Mouse (Mus musculus): ENCODE results near the gene Ergic3. TPM values are rescaled to one million over a fixed set of nuclear protein-coding genes. Genes with fewer than 3 reads are reported as not detected.

Gene Ergic3
- 69.8 and 77.6 TPM in 2 replicates for polyA plus RNA-seq (2012; rRNA removed)

DNA sequence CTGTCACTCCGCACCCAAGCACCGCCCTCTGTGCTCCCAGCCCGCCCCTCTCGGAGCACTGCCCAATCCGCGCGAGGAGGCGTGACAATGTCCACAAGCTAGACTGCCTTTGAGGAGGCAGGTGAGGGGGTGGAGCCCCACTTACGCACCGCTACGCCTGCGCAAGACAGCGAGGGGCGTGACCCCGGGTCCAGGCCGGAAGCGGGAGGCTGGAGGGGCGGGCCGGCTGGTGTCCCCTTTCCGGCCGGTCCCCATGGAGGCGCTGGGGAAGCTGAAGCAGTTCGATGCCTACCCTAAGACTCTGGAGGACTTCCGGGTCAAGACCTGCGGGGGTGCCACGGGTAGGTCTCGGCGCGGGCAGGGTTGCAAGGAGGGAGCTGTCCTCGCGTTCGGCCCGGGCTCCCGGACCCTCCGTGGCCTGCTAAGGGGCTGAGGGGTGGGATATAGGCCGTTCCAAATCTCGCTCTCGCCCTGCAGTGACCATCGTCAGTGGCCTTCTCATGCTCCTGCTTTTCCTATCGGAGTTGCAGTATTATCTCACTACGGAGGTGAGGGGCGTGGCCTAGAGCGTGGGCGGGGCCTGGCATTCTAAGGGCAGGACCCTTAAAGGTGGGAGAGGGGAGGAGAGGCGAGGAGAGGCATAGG, at the start of gene Ergic3, which contains the start of gene 6430550D23Rik:
Gene Ergic3, plus strand, starts transcription at position 158 of the 645 bp plus-strand sequence.
Gene 6430550D23Rik, minus strand, starts transcription at position 90 of the 645 bp plus-strand sequence.

DNA sequence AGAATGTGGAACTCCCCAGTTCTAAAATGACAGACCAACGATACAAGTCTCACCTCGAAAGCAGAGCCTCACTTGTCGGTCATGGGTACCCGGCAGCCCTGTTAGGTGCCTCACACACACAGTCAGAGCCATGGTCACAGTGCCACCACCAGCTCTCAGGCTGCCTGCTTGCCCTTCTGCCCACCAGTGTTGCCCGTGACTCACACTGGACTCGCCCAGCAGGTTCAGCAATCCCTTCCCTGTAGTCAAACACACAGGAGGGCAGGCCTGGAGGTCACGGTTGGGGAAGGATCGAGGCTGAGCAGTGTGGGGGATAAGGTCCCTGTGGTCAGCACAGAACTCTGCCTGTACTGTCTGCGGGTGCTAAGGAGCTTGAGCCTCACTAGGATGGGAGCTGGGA, 45.0 kb downstream of the Ergic3 start, which contains the start of gene Fer1l4:
Gene Fer1l4, minus strand, starts transcription at position 132 of the 400 bp plus-strand sequence.

DNA sequence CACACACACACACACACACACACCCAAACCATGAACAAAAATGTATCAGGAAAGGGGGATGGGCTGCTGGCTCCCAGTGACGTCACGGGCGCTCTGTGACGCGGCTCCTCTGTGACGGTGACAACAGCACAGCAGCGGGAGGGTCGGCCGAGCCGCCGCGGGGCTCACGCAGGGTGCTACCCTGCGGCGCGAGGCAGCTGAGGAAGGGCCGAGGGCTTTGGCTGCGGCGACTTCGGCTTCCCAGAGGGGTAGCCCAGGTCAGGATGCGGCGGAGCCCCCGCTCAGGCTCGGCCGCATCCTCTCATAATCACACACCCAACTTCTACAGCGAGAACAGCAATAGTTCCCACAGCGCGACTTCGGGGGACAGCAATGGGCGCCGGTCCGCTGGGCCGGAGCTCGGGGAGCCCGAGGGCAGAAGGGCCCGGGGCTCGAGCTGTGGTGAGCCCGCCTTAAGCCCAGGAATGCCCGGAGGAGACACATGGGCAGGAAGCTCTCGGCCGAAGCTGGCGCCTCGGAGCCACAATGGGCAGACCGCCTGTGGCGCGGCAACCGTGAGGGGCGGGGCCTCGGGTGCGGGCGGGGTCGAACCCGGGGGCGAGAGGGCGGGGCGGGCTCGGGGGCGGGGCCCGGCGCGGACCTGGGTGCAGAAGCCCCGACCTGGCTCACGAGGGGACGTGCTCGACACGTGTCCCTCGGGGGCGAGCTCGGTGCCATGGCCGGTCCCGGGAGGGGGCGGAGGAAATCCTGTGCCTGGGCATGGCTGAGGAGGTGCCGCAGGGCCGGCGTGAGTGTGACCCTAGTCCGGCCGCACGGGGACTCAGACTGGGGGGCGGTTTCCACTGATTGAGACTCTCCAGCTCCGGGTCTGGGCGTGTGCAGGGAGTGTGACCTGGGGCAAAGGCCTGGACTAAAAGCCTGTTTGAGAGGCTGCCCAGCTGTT, 57.5 kb downstream of the Ergic3 start, which contains the start of gene Spag4:
Gene Spag4, plus strand, starts transcription at position 77 of the 943 bp plus-strand sequence.

Other genes starting within 250 kb of the Ergic3 start
- gene Mmp24, start 232.7 kb upstream of the Ergic3 start, polyA plus RNA-seq (2012; rRNA removed), result under 0.01 and 0.01 TPM in 2 replicates
- gene BC029722, start 188.6 kb upstream of the Ergic3 start, polyA plus RNA-seq (2012; rRNA removed), result 3.4 and 4.2 TPM in 2 replicates
- 65.8 and 66.0 TPM in 2 replicates for gene Eif6, start 181.1 kb upstream of the Ergic3 start, polyA plus RNA-seq (2012; rRNA removed)
- gene Fam83c, start 173.2 kb upstream of the Ergic3 start, polyA plus RNA-seq (2012; rRNA removed), result under 0.01 TPM in 1 of 2 replicates, not detected in the other
- 17.9 and 20.4 TPM in 2 replicates for gene Uqcc1, start 77.7 kb upstream of the Ergic3 start, polyA plus RNA-seq (2012; rRNA removed)
- gene Gm15557, start 67.3 kb upstream of the Ergic3 start, polyA plus RNA-seq (2012; rRNA removed), result not detected in 2 replicates
- 0.01 TPM in 2 replicates for gene Gdf5, start 62.7 kb upstream of the Ergic3 start, polyA plus RNA-seq (2012; rRNA removed)
- gene Cep250, start 51.6 kb upstream of the Ergic3 start, polyA plus RNA-seq (2012; rRNA removed), result 9.0 and 9.3 TPM in 2 replicates
- gene 6430550D23Rik, start 68 bp upstream of the Ergic3 start, polyA plus RNA-seq (2012; rRNA removed), result 1.4 and 1.9 TPM in 2 replicates
- not detected in 2 replicates for gene Fer1l4, start 44.9 kb downstream of the Ergic3 start, polyA plus RNA-seq (2012; rRNA removed)
- gene Spag4, start 57.1 kb downstream of the Ergic3 start, polyA plus RNA-seq (2012; rRNA removed), result 0.75 and 0.81 TPM in 2 replicates
- gene Cpne1, start 103.9 kb downstream of the Ergic3 start, polyA plus RNA-seq (2012; rRNA removed), result 16.3 and 19.6 TPM in 2 replicates
- 4.1 and 4.6 TPM in 2 replicates for gene Rbm12, start 103.9 kb downstream of the Ergic3 start, polyA plus RNA-seq (2012; rRNA removed)
- gene Gm28036, start 119.0 kb downstream of the Ergic3 start, polyA plus RNA-seq (2012; rRNA removed), result 1.3 and 2.6 TPM in 2 replicates
- 166 and 172 TPM in 2 replicates for gene Romo1, start 136.0 kb downstream of the Ergic3 start, polyA plus RNA-seq (2012; rRNA removed)
- 37.9 and 44.2 TPM in 2 replicates for gene Nfs1, start 136.1 kb downstream of the Ergic3 start, polyA plus RNA-seq (2012; rRNA removed)
- 70.7 and 87.4 TPM in 2 replicates for gene Rbm39, start 172.2 kb downstream of the Ergic3 start, polyA plus RNA-seq (2012; rRNA removed)
- gene Phf20, start 188.4 kb downstream of the Ergic3 start, polyA plus RNA-seq (2012; rRNA removed), result 2.6 and 3.0 TPM in 2 replicates

Data from liver, embryonic 14 days (tissue).